In the genomic region with DNA sequence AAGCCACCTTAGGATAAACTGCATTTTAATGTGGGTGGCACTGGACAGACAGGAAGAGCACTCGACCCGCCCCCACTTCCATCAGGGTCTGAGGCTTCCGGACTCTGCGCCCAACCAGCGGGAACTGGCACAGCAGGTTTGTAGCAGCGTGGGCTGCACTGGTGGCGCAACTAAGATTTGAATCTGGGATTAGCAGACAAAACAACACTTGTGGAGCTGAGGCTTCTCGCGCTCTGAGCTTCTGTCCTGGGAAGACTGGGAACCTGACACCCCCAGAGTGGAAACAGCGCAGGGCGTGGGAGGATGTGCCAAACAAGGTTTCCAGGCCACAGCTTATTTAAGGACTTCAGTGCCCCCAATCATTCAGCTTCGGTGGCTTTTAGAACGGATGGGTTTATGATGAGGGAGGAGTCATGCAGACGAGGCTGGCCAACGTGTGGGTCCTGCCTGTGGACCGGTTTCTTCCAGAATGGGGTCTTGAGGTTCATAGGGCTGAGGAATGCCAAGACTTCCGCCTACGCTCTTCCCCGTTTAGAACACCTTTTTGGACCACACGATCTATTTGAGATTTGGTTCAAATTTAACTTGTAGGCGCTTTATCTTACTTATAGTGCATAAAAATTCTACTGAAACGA, we compare ENCODE assay signal across 8 mouse cellular contexts. TPM values are rescaled to one million over a fixed set of nuclear protein-coding genes. Genes with fewer than 3 reads are reported as not detected.
DNase-seq lines count a peak whose midpoint lies in the region; ATAC-seq and TF ChIP-seq lines count a peak whose summit lies in the region.

No protein-coding gene starts in this region.

- H3K4me3 ChIP-seq in forebrain, postnatal 0 days (ENCODE audit: low read depth, low read length): no peak overlapping the region

- H3K9ac ChIP-seq in forebrain, postnatal 0 days: no peak overlapping the region

- peak; percentile 9 for DNase-seq in gastrocnemius, postnatal 14 days
- DNase-seq in gastrocnemius, adult 8-10 months (ENCODE audit: low spot score in 2 of 2): no peak
- peak; percentile 29 for DNase-seq in ovary, adult 18-20 months (ENCODE audit: low spot score)
- no peak for DNase-seq in ovary, postnatal 10 days (ENCODE audit: low spot score)
- DNase-seq in naive thymus-derived CD4-positive, alpha-beta T cell, adult 2 months (ENCODE audit: low read depth): peak; percentile 6
- no peak for DNase-seq in cerebellum, adult 18-20 months
- no peak for DNase-seq in forebrain, postnatal 0 days

- intact Hi-C loops in gastrocnemius, postnatal 14 days (cut with DNase I; ENCODE audit: low total_unique reads): no loop called here

- H3K9me3 ChIP-seq in forebrain, postnatal 0 days (ENCODE audit: low read length): no peaks in the 10 kb centered on the region

- peak; percentile 97 for ATAC-seq in granulocyte monocyte progenitor cell, adult 5-6 weeks (replicated peaks; ENCODE audit: poor library complexity, severe bottlenecking)
- ATAC-seq in forebrain, postnatal 0 days: no peak

- no peak overlapping the region for H3K4me2 ChIP-seq in forebrain, postnatal 0 days (ENCODE audit: low read depth)

- H3K27ac ChIP-seq in forebrain, postnatal 0 days (ENCODE audit: low read depth, low read length): no peak overlapping the region

- no peaks in the 10 kb centered on the region for H3K4me1 ChIP-seq in forebrain, postnatal 0 days (ENCODE audit: insufficient read depth)

- H3K27me3 ChIP-seq in forebrain, postnatal 0 days (ENCODE audit: insufficient read depth, low read length): no peaks in the 10 kb centered on the region

- H3K36me3 ChIP-seq in forebrain, postnatal 0 days (ENCODE audit: insufficient read depth): no peaks in the 10 kb centered on the region

- no peak for TF ChIP-seq CTCF in forebrain, postnatal 0 days (IDR thresholded peaks at IDR 0.05; ENCODE audit: low read depth)

- 72% methylated on average over 22 of the region's 22 CpGs for WGBS in forebrain, postnatal 0 days

RNA-seq across cellular contexts. Expression of gene Nudt4, which starts 41.1 kb away (rescaled TPM):
- 100 to 1,000 TPM; 173 to 192 TPM for total RNA-seq in gastrocnemius, postnatal 14 days (2021)
- total RNA-seq in gastrocnemius, adult 8-10 months (2022): 100 to 1,000 TPM; 270 to 418 (median 347) TPM
- 29.7 and 51.7 TPM in 2 replicates for total RNA-seq in granulocyte monocyte progenitor cell, adult 5-6 weeks (2014; fragmentation: Nextera tagmentation)
- 50.5 and 52.8 TPM in 2 replicates for total RNA-seq in granulocyte monocyte progenitor cell, adult 5-6 weeks (2017)
- total RNA-seq in forebrain, postnatal 0 days (2014; rRNA removed): 87.6 and 110 TPM in 2 replicates
- polyA plus RNA-seq in forebrain, postnatal 0 days (2015; fragmentation: Nextera tagmentation; extraction: Ambion mirVana): 71.2 and 81.5 TPM in 2 replicates

Comparison
In these comparisons a context has a peak if more than half of its experiments do, and no peak if none do; other contexts are left out.
1. DNase-seq: peak in gastrocnemius, postnatal 14 days (single experiment), ovary, adult 18-20 months (single experiment) and naive thymus-derived CD4-positive, alpha-beta T cell, adult 2 months (single experiment); none in gastrocnemius, adult 8-10 months (0 of 2), ovary, postnatal 10 days (single experiment), cerebellum, adult 18-20 months (0 of 2) and forebrain, postnatal 0 days (single experiment).